Comparison of ENCODE assay signal across 13 mouse cellular contexts in the genomic region with DNA sequence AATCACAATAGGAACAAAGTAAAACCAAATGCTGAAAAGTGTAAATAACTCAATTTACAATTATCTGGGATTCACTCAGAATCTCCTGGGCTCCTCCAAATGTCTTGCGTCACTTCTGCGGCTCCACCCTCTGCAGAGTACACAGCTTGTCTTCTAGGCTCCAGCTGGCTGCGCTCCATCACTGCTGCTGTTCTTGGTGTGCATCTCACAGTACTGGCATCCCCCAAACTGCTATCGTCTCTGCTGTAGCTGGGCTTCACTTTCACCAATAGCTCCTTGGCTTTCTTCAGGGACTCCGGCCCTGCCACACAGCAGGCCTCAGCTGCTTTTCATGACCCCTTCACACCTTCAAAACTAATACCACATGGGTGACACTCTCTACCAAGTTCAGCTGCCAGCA. TPM values are rescaled to one million over a fixed set of nuclear protein-coding genes. Genes with fewer than 3 reads are reported as not detected.
DNase-seq lines count a peak whose midpoint lies in the region; ATAC-seq and TF ChIP-seq lines count a peak whose summit lies in the region.
"Had no signal": no experiment of that assay in that cellular context is flagged by ENCODE, and none has a peak within 500 bp of the region (broad histone marks: within the 10 kb centered on the region; RNA-seq: fewer than 3 reads in every experiment).

No protein-coding gene starts in this region.

- no peak overlapping the region for H3K9ac ChIP-seq in liver, adult 2 months (ENCODE audit: low read depth, low read length)
- no peak overlapping the region for H3K9ac ChIP-seq in intestine, embryonic 15.5 days
- H3K9ac ChIP-seq: forebrain, postnatal 0 days; liver, embryonic 14.5 days had no signal

- no peak overlapping the region for H3K4me2 ChIP-seq in intestine, embryonic 15.5 days (replicated peaks)
- H3K4me2 ChIP-seq: midbrain, embryonic 11.5 days had no signal

- H3K9me3 ChIP-seq in intestine, embryonic 15.5 days: no peaks in the 10 kb centered on the region

- no peaks in the 10 kb centered on the region for H3K27me3 ChIP-seq in liver, adult 2 months (ENCODE audit: control insufficient read depth, insufficient read depth, low read length)
- H3K27me3 ChIP-seq in intestine, embryonic 15.5 days (replicated peaks): no peaks in the 10 kb centered on the region

- H3K4me1 ChIP-seq in liver, adult 2 months (ENCODE audit: control insufficient read depth, insufficient read depth, low read length): no peaks in the 10 kb centered on the region; the same call in 1 of the 2 replicates
- H3K4me1 ChIP-seq in intestine, embryonic 15.5 days (replicated peaks): peaks cover 13% of the 10 kb centered on the region

- TF ChIP-seq CTCF in liver, adult 2 months (IDR thresholded peaks at IDR 0.05; ENCODE audit: low read depth, low read length): no peak

- 47% methylated on average over 5 of the region's 5 CpGs for WGBS in liver, adult 2 months
- 77% methylated on average over 5 of the region's 5 CpGs for WGBS in intestine, embryonic 15.5 days

- no peak for TF ChIP-seq POLR2A in liver, adult 2 months (IDR thresholded peaks at IDR 0.05; ENCODE audit: extremely low read depth, insufficient read depth, low read length)

- no peak for ATAC-seq in intestine, embryonic 15.5 days
- ATAC-seq: forebrain, postnatal 0 days had no signal

- DNase-seq in liver, adult 2 months (ENCODE audit: extremely low read depth, low read depth, low spot score): peak; percentile 70
- DNase-seq in liver: no peak
- DNase-seq in gastrocnemius, postnatal 10 days: peak; percentile 63
- peak; percentile 71 to 73 for DNase-seq in heart, postnatal 10 days
- DNase-seq in lung, postnatal 25 days (ENCODE audit: low spot score): peak; percentile 48
- no peak for DNase-seq in testis, postnatal 14 days (ENCODE audit: low spot score)
- DNase-seq: cerebellum, adult 11 months; forebrain, postnatal 0 days; kidney, adult 8-10 months; thymus, adult 18-20 months had no signal

- no peak overlapping the region for H3K4me3 ChIP-seq in liver, adult 2 months (ENCODE audit: insufficient read depth, low read depth, low read length)
- H3K4me3 ChIP-seq in intestine, embryonic 15.5 days (replicated peaks): no peak overlapping the region

- H3K27ac ChIP-seq in liver, adult 2 months (replicated peaks; ENCODE audit: insufficient read depth, low read depth, low read length): no peak overlapping the region
- H3K27ac ChIP-seq in intestine, embryonic 15.5 days: no peak overlapping the region
- H3K27ac ChIP-seq: liver, embryonic 14.5 days had no signal

- intact Hi-C loops in heart, postnatal 10 days (cut with DNase I): no loop called here

- H3K36me3 ChIP-seq in liver, adult 2 months (ENCODE audit: control insufficient read depth, insufficient read depth, low read length): no peaks in the 10 kb centered on the region
- no peaks in the 10 kb centered on the region for H3K36me3 ChIP-seq in intestine, embryonic 15.5 days

- H3K79me2 ChIP-seq in liver, adult 2 months (ENCODE audit: control insufficient read depth, insufficient read depth, low read length): peaks cover 3% of the 10 kb centered on the region; the same call in 1 of the 2 replicates

RNA-seq across cellular contexts. Expression of gene Stxbp6, which starts 10.9 kb away (rescaled TPM):
- total RNA-seq in liver, adult 2 months (2014; rRNA removed): 7.5 and 8.5 TPM in 2 replicates
- polyA plus RNA-seq in liver, adult 2 months (2012; rRNA removed): 4.6 and 4.8 TPM in 2 replicates
- 10 to 100 TPM; 11.4 to 11.7 TPM for total RNA-seq in gastrocnemius, postnatal 10 days (2021)
- total RNA-seq in heart, postnatal 10 days (2021): 10 to 100 TPM in 1 of 2 experiments, 1 to 10 TPM in 1; 9.6 to 12.9 TPM
- polyA plus RNA-seq in intestine, embryonic 15.5 days (2015; fragmentation: Nextera tagmentation; extraction: Ambion mirVana): 12.1 and 18.8 TPM in 2 replicates

Comparison
In these comparisons a context has a peak if more than half of its experiments do, and no peak if none do; other contexts are left out.
1. DNase-seq: peak in liver, adult 2 months (single experiment), gastrocnemius, postnatal 10 days (single experiment), heart, postnatal 10 days (2 of 2) and lung, postnatal 25 days (single experiment); none in liver (single experiment) and testis, postnatal 14 days (single experiment).